Mouse (Mus musculus): ENCODE data around the gene Susd1.

Gene Susd1

GRCm38 (mm10) chr4:59381007-59381743 lies 57.3 kb downstream of the Susd1 start:
- DNase-seq (ENCODE audit: low read depth, low spot score) = no peak

DNA sequence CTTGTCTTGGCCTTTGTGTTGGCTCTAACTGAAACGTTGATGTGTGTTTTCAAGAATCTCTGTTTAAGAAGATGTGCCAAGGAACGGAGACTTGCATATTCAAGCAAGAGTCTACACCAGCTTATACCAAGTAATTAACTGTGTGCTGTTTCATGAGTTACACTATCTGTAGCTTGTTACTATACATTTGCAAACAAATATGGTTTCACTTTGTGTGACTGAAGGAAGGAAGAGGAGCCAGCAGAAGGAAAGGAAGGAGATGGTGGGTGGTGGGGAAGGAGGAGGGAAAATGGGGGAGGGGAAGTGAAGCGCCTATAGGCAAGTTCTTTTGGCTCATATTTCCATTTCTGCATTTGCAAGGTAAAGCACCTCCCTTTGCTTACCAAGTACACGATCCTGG lies 58.0 kb downstream of the Susd1 start:
- no peak for DNase-seq (ENCODE audit: low read depth, low spot score)

- no peak for DNase-seq (ENCODE audit: low read depth, low spot score)
Observed at GRCm38 (mm10) chr4:59379876-59380275, 58.6 kb downstream of the Susd1 start.

GRCm38 (mm10) chr4:59378631-59379030 lies 59.8 kb downstream of the Susd1 start:
- no peak for DNase-seq (ENCODE audit: low read depth, low spot score)

GRCm38 (mm10) chr4:59374271-59374938 lies 64.0 kb downstream of the Susd1 start:
- DNase-seq (ENCODE audit: low read depth, low spot score) = no peak

DNA sequence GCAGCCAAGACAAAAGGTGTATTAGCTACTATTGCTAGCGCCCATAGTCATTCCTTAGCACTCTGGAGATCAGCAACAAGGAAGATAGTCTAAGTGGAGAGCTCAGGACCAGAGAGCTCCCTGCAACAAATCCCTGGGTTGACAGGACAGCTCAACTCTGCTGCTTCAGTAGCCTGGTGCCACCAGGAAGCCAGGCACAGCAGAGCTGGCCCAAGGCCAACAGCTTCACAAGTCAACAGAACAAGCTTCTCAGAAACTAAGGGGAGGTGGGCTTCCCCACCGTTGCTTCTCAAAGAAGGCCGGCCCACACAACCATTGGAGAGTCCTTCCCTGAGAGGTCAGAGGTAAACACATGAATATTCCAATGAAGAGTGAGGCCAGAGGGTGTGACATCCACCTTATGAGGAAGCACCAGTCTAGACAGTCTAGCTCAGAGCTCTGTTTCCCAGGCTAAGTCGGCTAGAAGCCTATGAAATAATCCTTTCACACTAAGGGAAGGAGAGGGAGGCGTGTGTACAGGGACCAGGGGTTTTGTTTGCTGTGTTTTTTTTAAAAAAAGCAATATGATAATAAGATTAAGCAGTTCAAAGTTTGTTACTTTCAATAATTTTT lies 65.8 kb downstream of the Susd1 start:
- DNase-seq (ENCODE audit: low read depth, low spot score) = no peak

- no peak for DNase-seq (ENCODE audit: low read depth, low spot score)
Observed at GRCm38 (mm10) chr4:59371910-59372309, 66.5 kb downstream of the Susd1 start.

- DNase-seq (ENCODE audit: low read depth, low spot score) = no peak
Observed at GRCm38 (mm10) chr4:59369941-59370340, 68.5 kb downstream of the Susd1 start.

DNA sequence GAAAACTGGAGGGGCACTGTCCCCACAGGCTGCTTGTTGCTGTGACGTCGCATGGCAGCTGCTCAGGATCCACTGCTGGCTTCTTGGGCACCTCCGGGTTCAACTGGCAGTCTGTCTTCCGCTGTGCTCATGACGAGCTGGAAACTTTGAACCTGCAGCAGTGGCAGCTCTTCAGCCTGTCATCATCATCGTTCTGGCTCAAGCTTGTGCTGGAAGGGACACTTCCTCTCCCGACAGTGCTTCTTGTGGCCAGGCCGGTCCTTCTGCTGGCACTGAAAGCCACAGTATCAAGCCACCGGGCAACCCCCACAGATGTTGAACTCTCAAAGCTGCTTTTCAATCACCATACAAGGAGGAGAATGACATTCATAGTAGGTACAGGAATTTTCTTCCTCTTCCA lies 70.3 kb downstream of the Susd1 start:
- no peak for DNase-seq (ENCODE audit: low read depth, low spot score)

DNA sequence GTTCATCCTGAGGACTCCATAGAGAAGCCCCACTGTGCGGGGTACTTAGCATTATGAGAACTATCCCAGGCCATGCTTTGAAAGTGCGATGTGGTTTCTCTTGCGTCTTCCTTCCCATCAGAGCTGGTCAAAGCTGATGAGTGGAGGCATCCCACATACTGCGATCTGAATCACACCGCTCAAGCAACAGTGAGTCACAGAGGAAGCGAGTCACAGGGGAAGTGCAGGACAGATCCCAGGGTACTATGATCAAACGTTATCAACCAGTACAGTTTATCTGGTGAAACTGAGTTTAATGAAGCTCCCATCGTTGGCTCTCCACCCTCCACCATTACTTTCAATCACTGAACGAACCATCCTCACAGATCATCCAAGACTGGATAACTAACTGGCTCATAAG lies 72.2 kb downstream of the Susd1 start:
- DNase-seq (ENCODE audit: low read depth, low spot score) = no peak

GRCm38 (mm10) chr4:59365571-59365970 lies 72.9 kb downstream of the Susd1 start:
- DNase-seq (ENCODE audit: low read depth, low spot score) = no peak

DNA sequence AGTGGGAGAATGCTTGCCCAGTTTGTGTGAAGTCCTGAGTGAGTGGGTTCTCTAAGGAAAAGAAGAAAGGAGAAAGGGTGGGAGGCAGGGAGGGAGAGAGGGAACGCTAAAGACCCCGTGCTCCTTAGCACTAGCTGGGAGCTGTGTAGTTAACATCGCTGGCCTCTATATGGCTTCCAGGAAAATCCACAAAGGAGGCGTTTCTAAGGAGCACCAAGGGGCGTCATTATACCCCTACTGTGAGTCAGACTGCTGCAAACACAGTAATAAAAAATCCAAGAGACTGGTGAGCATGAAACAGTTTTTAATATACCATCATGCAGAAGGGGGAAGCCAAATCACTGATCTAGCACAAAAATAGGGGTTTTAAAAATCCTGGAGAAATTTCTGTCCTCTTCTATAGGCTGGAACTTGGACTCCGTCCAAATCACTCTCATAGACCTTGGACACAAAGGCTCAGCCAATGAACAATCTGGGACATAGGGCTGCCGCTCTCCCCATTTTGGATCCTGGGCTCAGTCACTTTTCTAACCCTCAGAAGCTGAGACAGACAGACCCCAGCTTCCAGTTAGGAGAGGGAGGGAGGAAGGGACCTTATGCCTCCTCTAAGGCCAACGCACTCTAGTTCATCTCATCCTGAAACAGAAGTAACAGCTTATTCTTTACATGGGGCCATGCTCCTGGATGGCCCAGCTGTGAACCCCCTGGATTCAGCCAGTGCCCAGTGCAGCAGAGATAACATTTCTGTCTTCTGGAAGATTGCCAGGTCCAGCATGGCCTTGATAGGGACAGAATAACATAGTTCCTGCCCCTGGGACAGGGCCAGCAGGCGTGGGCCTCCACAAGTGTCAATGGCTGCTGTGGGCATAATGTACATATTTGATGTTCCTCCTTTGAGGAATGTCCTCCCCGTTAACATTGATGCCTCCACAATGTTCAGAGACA lies 73.9 kb downstream of the Susd1 start:
- no peak for DNase-seq (ENCODE audit: low read depth, low spot score)

- DNase-seq (ENCODE audit: low read depth, low spot score) = no peak
Observed at GRCm38 (mm10) chr4:59363041-59363440, 75.4 kb downstream of the Susd1 start.

- peak; percentile 29 for DNase-seq (ENCODE audit: low read depth, low spot score)
Observed at GRCm38 (mm10) chr4:59360704-59361103, 77.7 kb downstream of the Susd1 start.

- DNase-seq (ENCODE audit: low read depth, low spot score) = no peak
Observed at GRCm38 (mm10) chr4:59359921-59360320, 78.5 kb downstream of the Susd1 start.

- no peak for DNase-seq (ENCODE audit: low read depth, low spot score)
Observed at GRCm38 (mm10) chr4:59358960-59359359, 79.5 kb downstream of the Susd1 start.

DNA sequence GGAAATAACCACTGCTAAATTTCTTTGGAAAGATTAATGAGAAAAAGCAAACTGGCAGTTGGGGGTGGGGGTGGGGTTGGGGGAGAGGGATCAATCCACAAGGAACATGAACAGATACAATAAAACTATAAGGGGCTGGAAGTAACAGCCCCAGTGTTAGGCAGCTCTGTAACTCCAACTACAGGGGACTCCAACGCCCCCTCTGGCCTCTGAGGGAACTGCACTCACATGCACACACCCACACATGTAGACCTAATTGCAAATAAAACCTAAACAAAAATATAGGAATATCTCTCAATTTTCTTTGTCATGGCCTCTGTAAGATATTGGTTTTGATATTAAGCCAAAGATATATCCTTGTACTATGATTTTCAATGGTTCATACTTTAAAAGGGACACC lies 83.0 kb downstream of the Susd1 start:
- no peak for DNase-seq (ENCODE audit: low read depth, low spot score)

DNA sequence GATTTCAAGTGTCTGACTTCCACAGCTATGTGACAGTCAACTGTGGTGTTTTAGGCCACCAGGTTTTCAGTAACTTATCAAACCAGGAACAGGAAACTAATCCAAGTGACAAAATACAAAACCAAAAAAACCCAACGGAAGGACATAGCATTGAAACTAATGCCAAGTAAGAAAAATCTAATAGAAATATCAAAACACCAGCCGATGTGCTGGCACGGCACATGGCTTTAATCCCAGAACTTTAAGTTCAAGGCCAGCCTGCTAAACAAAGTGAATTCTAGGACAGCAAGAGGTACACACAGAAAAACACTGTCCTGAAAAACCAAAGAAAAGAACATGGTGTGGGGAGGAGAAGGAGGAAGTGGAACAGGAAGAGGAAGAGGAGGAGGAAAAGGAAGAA lies 83.8 kb downstream of the Susd1 start:
- no peak for DNase-seq (ENCODE audit: low read depth, low spot score)

- no peak for DNase-seq (ENCODE audit: low read depth, low spot score)
Observed at GRCm38 (mm10) chr4:59351938-59352337, 86.5 kb downstream of the Susd1 start.

DNA sequence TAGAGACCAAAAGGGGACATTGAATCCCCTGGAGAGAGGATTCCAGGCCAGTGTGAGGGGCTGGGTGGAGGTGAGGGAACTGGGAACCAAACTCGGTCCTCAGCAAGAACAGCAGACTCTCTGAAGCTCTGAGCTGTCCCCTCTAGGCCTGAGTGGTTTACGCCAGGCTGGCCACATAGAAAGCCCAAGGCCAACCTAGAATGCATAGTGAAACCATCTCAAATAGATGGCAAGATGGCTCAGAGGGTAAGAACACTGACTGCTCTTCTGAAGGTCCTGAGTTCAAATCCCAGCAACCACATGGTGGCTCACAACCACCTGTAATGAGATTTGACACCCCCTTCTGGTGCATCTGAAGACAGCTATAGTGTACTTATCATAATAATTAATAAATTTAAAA lies 88.1 kb downstream of the Susd1 start:
- no peak for DNase-seq (ENCODE audit: low read depth, low spot score)

- no peak for DNase-seq (ENCODE audit: low read depth, low spot score)
Observed at GRCm38 (mm10) chr4:59349425-59350185, 88.8 kb downstream of the Susd1 start.
